Mouse (Mus musculus) hindbrain, embryonic 11.5 days (tissue): ENCODE results near the gene Enkd1. TPM values are rescaled to one million over a fixed set of nuclear protein-coding genes. Genes with fewer than 3 reads are reported as not detected.

ENCODE experiments used
- ATAC-seq: fragments of 200-750 bp; cut with Nextera tagmentation; 2 replicates; pipeline ENCODE4 v1.8.0; 2017; ENCODE audit warnings: mild to moderate bottlenecking, moderate TSS enrichment, moderate library complexity; ENCODE audit not compliant: low FRiP score
- DNase-seq: peaks from one replicate; pipeline ENCODE4 v3.0.0-alpha.2; 2015; ENCODE audit warnings: low spot score
- H3K27ac ChIP-seq: fragments of 300-500 bp; sonication (generic); 2 replicates; pipeline ENCODE4 v1.5.1; 2014; ENCODE audit warnings: mild to moderate bottlenecking, low read depth, low read length
- H3K27me3 ChIP-seq: fragments of 300-500 bp; sonication (generic); 2 replicates; pipeline ENCODE4 v1.6.1; 2014; ENCODE audit warnings: mild to moderate bottlenecking, low read length, moderate library complexity, mixed read lengths; ENCODE audit not compliant: control insufficient read depth, insufficient read depth
- H3K36me3 ChIP-seq: fragments of 300-500 bp; sonication (generic); 2 replicates; pipeline ENCODE4 v1.6.1; 2014; ENCODE audit warnings: mild to moderate bottlenecking, low read length, moderate library complexity, mixed read lengths; ENCODE audit not compliant: control insufficient read depth, insufficient read depth
- H3K4me1 ChIP-seq: fragments of 300-500 bp; sonication (generic); replicated peaks from 2 replicates; pipeline ENCODE4 v1.6.1; 2014; ENCODE audit warnings: low read length, mixed read lengths; ENCODE audit not compliant: control insufficient read depth, insufficient read depth
- H3K4me2 ChIP-seq: fragments of 300-500 bp; sonication (generic); replicated peaks from 2 replicates; pipeline ENCODE4 v1.6.1; 2014; ENCODE audit warnings: mild to moderate bottlenecking, low read depth, low read length
- H3K4me3 ChIP-seq: fragments of 300-500 bp; sonication (generic); 2 replicates; pipeline ENCODE4 v1.5.1; 2014; ENCODE audit warnings: low read depth, low read length
- H3K9ac ChIP-seq: fragments of 300-500 bp; sonication (generic); 2 replicates; pipeline ENCODE4 v1.6.1; 2014; ENCODE audit warnings: low read depth, low read length
- H3K9me3 ChIP-seq: fragments of 300-500 bp; sonication (generic); 2 replicates; pipeline ENCODE4 v1.6.1; 2016; ENCODE audit warnings: low read length; ENCODE audit not compliant: control insufficient read depth
- WGBS: fragments of 180-500 bp; shearing (Covaris S2); extraction: QIAGEN DNeasy Blood & Tissue Kit; methylation state at CpG from one replicate; pipeline ENCODE4 v1.1.7; 2014; 5-methylcytosine and 5-hydroxymethylcytosine counted together
- polyA plus RNA-seq: library from polyadenylated mRNA; unstranded; fragments of >200 nt; fragmentation: Nextera tagmentation; extraction: Ambion mirVana; gene quantifications from 2 replicates; pipeline ENCODE4 v1.2.1, GENCODE M21; 2014

Gene Enkd1
- polyA plus RNA-seq, 1 experiment from 2014 or later = 27.9 TPM

DNA sequence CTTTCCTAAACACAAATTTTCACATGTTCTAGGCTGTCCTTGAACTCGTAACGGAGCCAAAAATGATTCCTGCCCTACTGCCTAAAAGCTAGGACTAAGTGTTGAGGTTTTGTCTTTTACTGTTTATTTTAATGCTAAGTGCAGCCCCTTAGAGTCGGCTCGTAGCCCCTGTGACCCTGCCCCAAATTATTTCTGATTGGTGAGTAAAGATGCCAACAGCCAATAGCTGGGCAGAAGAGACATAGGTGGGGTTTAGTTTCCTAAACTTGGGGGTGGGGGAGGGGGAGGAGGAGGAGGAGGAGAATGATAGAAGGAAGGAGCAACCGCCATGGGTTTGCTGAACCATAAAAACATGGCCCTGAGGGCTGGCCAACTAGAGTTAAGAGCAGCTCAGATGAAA is 17.7 kb upstream of the Enkd1 start:
- Histone ChIP-seq H3K9me3 (no peaks in the 10 kb centered on the region), H3K27ac (no peak overlapping the region), H3K4me3 (no peak overlapping the region), H3K4me1 (no peaks in the 10 kb centered on the region), H3K4me2 (no peak overlapping the region), H3K36me3 (no peaks in the 10 kb centered on the region), H3K9ac (no peak overlapping the region), H3K27me3 (no peaks in the 10 kb centered on the region)
- ATAC-seq (no peak), DNase-seq (no peak)
- WGBS = 85% methylated on average over 5 of the region's 5 CpGs

GRCm38 (mm10) chr8:105722861-105723260 is 14.9 kb upstream of the Enkd1 start:
- DNase-seq (no peak), ATAC-seq (no peak)
- no peaks in the 10 kb centered on the region for H3K36me3 ChIP-seq
- no peak overlapping the region for H3K27ac ChIP-seq
- no peaks in the 10 kb centered on the region for H3K27me3 ChIP-seq
- WGBS = 95% methylated on average over 9 of the region's 9 CpGs
- H3K9ac ChIP-seq = no peak overlapping the region
- no peak overlapping the region for H3K4me2 ChIP-seq
- no peak overlapping the region for H3K4me3 ChIP-seq
- no peaks in the 10 kb centered on the region for H3K4me1 ChIP-seq
- H3K9me3 ChIP-seq = no peaks in the 10 kb centered on the region

DNA sequence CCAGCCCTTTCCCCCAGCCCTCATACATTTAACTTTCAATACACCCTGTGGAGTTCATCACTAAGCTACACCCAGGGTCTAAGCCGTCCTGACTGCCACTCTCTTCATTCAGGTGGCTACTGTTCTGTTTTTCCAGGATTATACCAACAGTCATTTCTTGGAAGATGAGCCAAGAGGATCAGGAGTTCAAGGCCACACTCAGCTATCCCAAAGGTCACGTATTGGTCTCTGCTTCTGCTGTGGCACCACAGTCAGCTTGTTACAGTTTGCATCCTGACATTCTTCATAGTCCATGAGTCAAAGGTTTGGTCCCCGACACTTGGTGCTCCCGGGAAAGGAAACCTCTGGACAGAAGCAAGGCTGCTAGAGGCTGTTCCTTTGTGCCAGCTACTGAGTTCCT is 11.6 kb upstream of the Enkd1 start:
- H3K4me1 ChIP-seq = no peaks in the 10 kb centered on the region
- 87% methylated on average over 4 of the region's 4 CpGs for WGBS
- H3K36me3 ChIP-seq = 0 out of 2 replicates have a peak, but pooled peaks cover 2% of the 10 kb centered on the region

DNA sequence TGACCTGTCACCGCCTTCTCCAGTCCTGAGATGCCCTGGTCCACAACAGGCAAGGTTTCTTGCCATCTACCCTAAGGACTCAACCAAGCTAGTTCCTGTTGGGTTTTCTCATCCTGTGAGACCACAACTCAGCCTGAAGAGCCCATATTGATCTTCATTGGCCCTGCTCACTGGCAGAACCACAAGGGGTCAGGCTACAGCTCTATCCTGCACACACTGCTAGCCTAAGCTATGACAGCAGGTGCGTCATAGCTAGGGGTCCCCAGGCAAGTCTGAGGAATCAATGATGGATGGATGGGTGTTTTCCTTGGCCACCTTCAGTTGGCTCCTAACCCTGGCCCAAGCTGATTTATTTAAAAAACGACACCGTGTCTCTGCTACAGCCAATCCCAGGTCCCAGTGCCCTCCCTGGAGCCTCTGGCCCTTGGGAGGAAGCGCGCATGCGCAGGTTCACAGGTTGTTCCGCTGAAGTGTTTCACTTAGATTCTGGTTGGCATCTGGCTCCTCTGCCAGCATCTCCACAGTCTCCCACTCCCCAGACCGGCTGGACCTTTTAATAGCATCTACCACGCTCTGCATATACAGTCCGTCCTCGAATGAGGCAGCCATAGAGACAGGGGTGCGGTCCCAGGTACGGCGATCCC is 8.4 kb upstream of the Enkd1 start:
- ATAC-seq = no peak
- Histone ChIP-seq H3K27ac (no peak overlapping the region), H3K4me1 (no peaks in the 10 kb centered on the region), H3K27me3 (no peaks in the 10 kb centered on the region), H3K4me2 (no peak overlapping the region), H3K36me3 (0 out of 2 replicates have a peak, but pooled peaks cover 2% of the 10 kb centered on the region), H3K9ac (no peak overlapping the region), H3K4me3 (no peak overlapping the region), H3K9me3 (no peaks in the 10 kb centered on the region)
- no peak for DNase-seq
- WGBS = 93% methylated on average over 15 of the region's 15 CpGs

More for the DNA sequence above, 11.6 kb upstream of the Enkd1 start:
- H3K4me3 ChIP-seq = no peak overlapping the region
- H3K27me3 ChIP-seq = no peaks in the 10 kb centered on the region
- ATAC-seq (no peak), DNase-seq (no peak)
- no peak overlapping the region for H3K27ac ChIP-seq
- no peaks in the 10 kb centered on the region for H3K9me3 ChIP-seq
- no peak overlapping the region for H3K4me2 ChIP-seq
- no peak overlapping the region for H3K9ac ChIP-seq

GRCm38 (mm10) chr8:105715042-105715441 is 7.0 kb upstream of the Enkd1 start:
- 82% methylated on average over 6 of the region's 6 CpGs for WGBS
- no peaks in the 10 kb centered on the region for H3K4me1 ChIP-seq
- no peaks in the 10 kb centered on the region for H3K27me3 ChIP-seq
- no peaks in the 10 kb centered on the region for H3K9me3 ChIP-seq
- no peak overlapping the region for H3K9ac ChIP-seq
- no peak overlapping the region for H3K4me2 ChIP-seq
- no peak overlapping the region for H3K4me3 ChIP-seq
- H3K27ac ChIP-seq = no peak overlapping the region
- H3K36me3 ChIP-seq = 0 out of 2 replicates have a peak, but pooled peaks cover 2% of the 10 kb centered on the region
- DNase-seq = no peak
- ATAC-seq = no peak

DNA sequence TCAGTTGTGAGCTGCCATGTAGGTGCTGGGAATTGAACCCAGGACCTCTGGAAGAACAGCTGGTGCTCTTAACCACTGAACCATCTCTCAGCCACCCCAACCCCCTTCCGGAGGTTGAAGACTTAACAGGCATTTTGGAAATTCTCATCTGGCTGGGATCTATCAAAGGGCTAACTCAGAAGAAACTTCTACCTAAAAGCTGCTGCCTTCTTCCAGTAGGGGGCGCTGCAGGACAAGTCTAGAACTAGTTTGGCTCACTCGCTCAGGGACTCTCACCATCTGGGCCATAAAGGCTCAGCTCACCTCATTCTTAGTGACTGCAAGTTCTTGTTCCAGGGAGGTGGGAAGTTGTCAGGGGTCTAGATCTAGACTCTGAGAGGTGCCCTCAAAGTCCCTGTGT is 6.1 kb upstream of the Enkd1 start:
- peak; percentile 93 for DNase-seq
- no peaks in the 10 kb centered on the region for H3K9me3 ChIP-seq
- H3K4me2 ChIP-seq = no peak overlapping the region
- no peaks in the 10 kb centered on the region for H3K27me3 ChIP-seq
- H3K4me3 ChIP-seq = no peak overlapping the region
- ATAC-seq = peak; percentile 43
- no peak overlapping the region for H3K27ac ChIP-seq
- 5% methylated on average over 3 of the region's 3 CpGs for WGBS
- H3K9ac ChIP-seq = no peak overlapping the region
- H3K36me3 ChIP-seq = 0 out of 2 replicates have a peak, but pooled peaks cover 2% of the 10 kb centered on the region
- H3K4me1 ChIP-seq = no peaks in the 10 kb centered on the region

DNA sequence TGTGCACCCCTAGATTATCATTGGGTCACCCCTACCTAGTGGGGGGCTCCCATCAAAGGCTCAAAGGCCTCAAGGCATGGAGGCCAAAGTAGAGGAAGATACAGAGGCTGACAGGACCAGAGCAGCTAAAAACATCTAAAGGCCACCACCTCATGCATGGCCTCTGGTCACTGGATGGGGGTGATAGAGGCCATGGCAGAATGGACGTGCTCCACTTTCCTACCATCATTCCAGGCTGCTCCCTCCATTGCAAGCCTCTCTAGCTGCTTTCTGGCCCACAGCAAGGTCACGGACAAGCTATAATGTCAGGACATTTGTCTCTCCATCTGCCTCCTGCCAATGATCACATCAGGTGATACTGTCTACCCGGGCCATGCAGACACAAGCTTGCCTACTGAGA is 4.3 kb upstream of the Enkd1 start:
- Histone ChIP-seq H3K4me2 (no peak overlapping the region), H3K9ac (no peak overlapping the region), H3K4me3 (no peak overlapping the region), H3K27ac (no peak overlapping the region), H3K27me3 (no peaks in the 10 kb centered on the region), H3K9me3 (no peaks in the 10 kb centered on the region), H3K4me1 (no peaks in the 10 kb centered on the region; the same call in 1 of the 2 replicates), H3K36me3 (0 out of 2 replicates have a peak, but pooled peaks cover 2% of the 10 kb centered on the region)
- no peak for ATAC-seq
- no peak for DNase-seq
- 84% methylated on average over 3 of the region's 3 CpGs for WGBS

DNA sequence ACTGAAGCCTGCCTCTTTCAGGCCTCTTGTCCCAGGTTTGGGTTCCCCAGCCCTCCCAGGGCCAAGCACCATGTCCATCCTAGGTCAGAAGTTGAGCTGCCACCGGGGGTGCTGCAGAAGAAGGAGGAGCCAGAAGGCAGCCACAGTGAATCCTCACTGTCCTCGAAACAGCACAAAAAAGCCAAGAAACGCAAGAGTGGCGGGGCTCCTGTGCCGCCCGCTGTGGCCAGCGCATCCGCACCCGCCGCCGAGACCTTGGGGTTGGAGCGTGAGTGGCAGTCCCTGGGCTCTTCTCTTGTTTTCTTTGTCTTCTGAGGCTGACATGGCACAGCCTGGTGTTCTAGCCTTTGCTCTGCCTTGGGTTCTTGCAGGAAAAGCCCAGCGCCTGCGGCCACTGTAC is 1.3 kb upstream of the Enkd1 start:
- ATAC-seq (no peak), DNase-seq (no peak)
- Histone ChIP-seq H3K4me2 (no peak overlapping the region), H3K9me3 (no peaks in the 10 kb centered on the region), H3K36me3 (no peaks in the 10 kb centered on the region), H3K4me3 (no peak overlapping the region), H3K9ac (no peak overlapping the region), H3K27me3 (no peaks in the 10 kb centered on the region), H3K27ac (no peak overlapping the region), H3K4me1 (no peaks in the 10 kb centered on the region; the same call in 1 of the 2 replicates)
- WGBS = 63% methylated on average over 14 of the region's 14 CpGs

GRCm38 (mm10) chr8:105708675-105709074 is 665 bp upstream of the Enkd1 start:
- ATAC-seq (no peak), DNase-seq (no peak)
- no peaks in the 10 kb centered on the region for H3K27me3 ChIP-seq
- no peaks in the 10 kb centered on the region for H3K36me3 ChIP-seq
- H3K9ac ChIP-seq = no peak overlapping the region
- WGBS = 95% methylated on average over 8 of the region's 8 CpGs
- H3K4me2 ChIP-seq = no peak overlapping the region
- H3K9me3 ChIP-seq = no peaks in the 10 kb centered on the region
- no peak overlapping the region for H3K27ac ChIP-seq
- H3K4me1 ChIP-seq = no peaks in the 10 kb centered on the region; the same call in 1 of the 2 replicates
- no peak overlapping the region for H3K4me3 ChIP-seq
